Mouse (Mus musculus) cerebellum, adult 11-12 months (tissue): ENCODE measurements around the gene Ebf4.
A peak's percentile ranks its signal among the peaks of the same experiment; 100 is the strongest.

Source experiments
- DNase-seq: peaks from one replicate; pipeline ENCODE4 v3.0.0; 2022

The Ebf4 gene

DNA sequence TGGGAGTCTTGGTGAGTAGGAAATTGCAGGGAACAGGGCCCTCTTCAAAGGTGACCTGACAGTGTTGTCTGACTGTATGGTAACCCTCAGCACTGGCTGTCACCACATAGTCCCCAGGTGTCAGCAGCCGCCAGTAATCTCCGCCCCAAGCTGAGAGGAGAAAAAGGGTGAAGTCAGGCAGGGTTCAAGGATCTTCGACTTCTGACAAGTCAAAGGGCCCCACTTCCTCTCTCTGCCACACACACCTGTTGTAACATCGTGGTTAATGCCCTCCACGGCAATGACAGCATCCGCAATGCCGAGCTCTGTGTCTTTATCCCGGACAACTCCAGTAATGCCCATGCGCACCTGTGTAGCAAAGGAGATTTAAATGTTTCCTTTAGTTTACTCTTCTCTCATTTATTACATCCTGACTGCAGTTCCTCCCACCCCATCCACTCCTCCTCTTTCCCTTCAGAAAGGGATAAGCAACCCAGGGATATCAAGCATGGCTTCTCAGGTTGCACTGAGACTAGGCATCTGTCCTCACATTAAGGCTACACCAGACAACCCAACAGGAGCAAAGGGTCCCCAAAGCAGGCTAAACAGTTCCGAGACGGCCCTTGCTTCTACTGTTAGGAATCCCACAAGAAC lies 96.1 kb downstream of the Ebf4 start:
- DNase-seq = no peak

GRCm38 (mm10) chr2:130392836-130393235 lies 97.9 kb downstream of the Ebf4 start:
- DNase-seq = no peak

DNA sequence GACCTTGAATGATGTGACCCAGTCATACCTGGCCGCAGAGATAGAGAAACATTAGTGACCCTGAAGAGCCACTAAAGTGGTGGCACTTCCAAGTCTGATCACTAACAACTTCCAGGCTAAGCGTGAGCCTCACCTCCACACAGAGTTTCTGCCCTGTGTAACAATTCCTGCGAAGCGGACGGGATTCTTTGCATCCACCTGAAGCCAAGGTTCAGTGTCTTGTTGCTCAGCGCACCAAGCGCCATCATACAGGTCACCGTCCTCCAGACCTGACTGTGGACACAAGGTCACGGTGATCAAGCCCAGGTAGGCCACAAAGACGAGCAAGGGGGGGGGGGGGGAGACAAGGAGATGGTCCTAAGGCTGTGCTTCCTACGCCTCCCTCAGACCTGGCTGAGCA lies 100.7 kb downstream of the Ebf4 start:
- no peak for DNase-seq

- peak; percentile 16 for DNase-seq
These were observed 102.4 kb downstream of the Ebf4 start, which contains the start of gene Cpxm1 for GRCm38 (mm10) chr2:130397186-130397985. Gene Cpxm1 (minus strand): TSS chr2:130397574.

- DNase-seq = no peak
These were observed 103.1 kb downstream of the Ebf4 start for GRCm38 (mm10) chr2:130398091-130398490.

- DNase-seq = no peak
These were observed 105.1 kb downstream of the Ebf4 start for GRCm38 (mm10) chr2:130400046-130400445.

GRCm38 (mm10) chr2:130401891-130402290 lies 106.9 kb downstream of the Ebf4 start:
- DNase-seq = no peak

DNA sequence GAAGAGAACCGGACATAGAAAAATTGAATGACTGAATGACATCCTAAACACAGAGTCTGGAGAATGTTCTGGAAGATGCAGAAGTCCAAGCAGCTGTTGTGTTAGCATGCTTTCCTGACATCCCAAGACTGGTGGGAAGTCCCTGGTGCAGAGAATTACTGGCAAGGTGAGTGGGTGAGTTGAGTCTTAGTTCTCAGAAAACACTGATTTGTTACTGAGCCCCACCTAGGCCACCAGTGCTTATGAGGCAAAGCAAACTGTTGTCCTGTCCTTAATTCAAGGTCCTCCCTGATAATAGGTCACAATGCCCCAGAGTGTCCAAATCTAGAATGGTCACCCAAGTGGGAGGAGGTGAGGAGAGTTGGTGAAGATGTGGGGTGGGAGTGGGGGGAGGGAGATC lies 110.0 kb downstream of the Ebf4 start, which contains the start of the genes Gm28372 and 1700020A23Rik:
Gene Gm28372, plus strand, starts transcription at position 301 of the 400 bp plus-strand sequence.
Gene 1700020A23Rik, plus strand, starts transcription at position 321 of the 400 bp plus-strand sequence.
- no peak for DNase-seq

GRCm38 (mm10) chr2:130406178-130406577 lies 111.2 kb downstream of the Ebf4 start, which contains the start of gene Tmem239:
Gene Tmem239 (plus strand): TSS chr2:130406478.
- no peak for DNase-seq

GRCm38 (mm10) chr2:130408194-130408593 lies 113.2 kb downstream of the Ebf4 start:
- DNase-seq = no peak

- DNase-seq = peak; percentile 73
These were observed 116.9 kb downstream of the Ebf4 start for GRCm38 (mm10) chr2:130411558-130412495.

GRCm38 (mm10) chr2:130412775-130413174 lies 117.8 kb downstream of the Ebf4 start:
- no peak for DNase-seq

- DNase-seq = no peak
These were observed 119.3 kb downstream of the Ebf4 start for GRCm38 (mm10) chr2:130414094-130414856.
